Mouse (Mus musculus): ENCODE data around the gene C2cd5.

GRCm38 (mm10) chr6:143049791-143050555 lies 50.0 kb downstream of the C2cd5 start:
- TF ChIP-seq CTCF (IDR thresholded peaks at IDR 0.05; ENCODE audit: extremely low read depth, insufficient read depth, insufficient read length, insufficient replicate concordance) (no peak), POLR2A (IDR thresholded peaks at IDR 0.05; ENCODE audit: low read depth, low read length) (no peak)

All from spleen, adult 2 months (tissue).